Mouse (Mus musculus) myocyte (in vitro differentiated cells): ENCODE data around the gene Phf11a.

ENCODE experiments used
- MAX ChIP-seq: IDR thresholded peaks from one replicate; pipeline ENCODE4 v1.6.1; 2011; ENCODE audit warnings: low read depth, mild to moderate bottlenecking, control low read depth
- MYOD1 ChIP-seq, 3 experiments: IDR thresholded peaks; one replicate each; pipeline ENCODE4 v1.6.1; 2011; ENCODE audit warnings: control low read depth in 2 of 3, low read depth in 2 of 3, mild to moderate bottlenecking in 2 of 3, moderate library complexity in 1 of 3; ENCODE audit not compliant: insufficient read length in 2 of 3, control insufficient read depth in 1 of 3
- POLR2A ChIP-seq: IDR thresholded peaks from one replicate; pipeline ENCODE4 v1.6.1; 2011; ENCODE audit warnings: low read depth, mild to moderate bottlenecking, control low read depth, moderate library complexity; ENCODE audit not compliant: insufficient read length
- POLR2AphosphoS2 ChIP-seq: IDR thresholded peaks from one replicate; pipeline ENCODE4 v1.6.1; 2011; ENCODE audit warnings: low read depth, control low read depth; ENCODE audit not compliant: insufficient read length

GRCm38 (mm10) chr14:59233635-59234034 lies 63.7 kb downstream of the Phf11a start:
- TF ChIP-seq MAX (no peak), MYOD1 (IDR thresholded peaks at IDR 0.05; ENCODE audit: control insufficient read depth in 1 of 3, insufficient read length in 2 of 3, low read depth in 2 of 3) (no peak), POLR2A (no peak), POLR2AphosphoS2 (no peak)
